Mouse (Mus musculus): ENCODE results near the gene Ssc4d. TPM values are rescaled to one million over a fixed set of nuclear protein-coding genes. Genes with fewer than 3 reads are reported as not detected.

Gene Ssc4d
- total and polyA plus RNA-seq, 2 experiments from 2014 or later: 4.0 to 7.0 TPM

DNA sequence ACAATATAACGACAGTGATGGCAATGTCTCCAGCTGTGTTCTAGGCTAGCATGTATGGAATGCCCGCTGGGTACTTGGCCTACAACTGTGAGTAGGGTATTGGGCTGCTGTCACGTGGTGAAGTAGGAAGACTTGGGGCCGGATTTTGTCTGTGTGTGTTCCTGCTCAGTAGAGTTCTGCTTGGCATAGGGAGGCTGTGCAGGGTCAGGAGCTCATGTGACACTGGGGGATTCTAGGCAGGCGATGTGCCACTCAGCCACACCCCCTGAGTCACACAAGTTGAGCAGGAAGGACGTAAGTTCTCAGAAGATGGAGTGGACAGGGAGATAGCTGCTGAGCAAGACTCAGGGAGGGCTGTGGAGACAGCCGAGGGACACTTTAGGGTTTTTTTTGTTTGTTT lies 33.4 kb upstream of the Ssc4d start:
- Histone ChIP-seq H3K27ac (ENCODE audit: low read depth, low read length) (no peak overlapping the region), H3K9ac (no peak overlapping the region), H3K27me3 (ENCODE audit: insufficient read depth, low read length) (no peaks in the 10 kb centered on the region), H3K4me2 (ENCODE audit: low read depth) (no peak overlapping the region), H3K36me3 (ENCODE audit: insufficient read depth) (peaks cover 23% of the 10 kb centered on the region), H3K9me3 (ENCODE audit: low read length) (no peaks in the 10 kb centered on the region), H3K4me3 (ENCODE audit: low read depth, low read length) (no peak overlapping the region), H3K4me1 (ENCODE audit: insufficient read depth) (peaks cover under 1% of the 10 kb centered on the region; the same call in 1 of the 2 replicates)
- TF ChIP-seq CTCF (IDR thresholded peaks at IDR 0.05; ENCODE audit: low read depth): no peak
- WGBS: 89% methylated on average over 7 of the region's 7 CpGs
- DNase-seq (no peak), ATAC-seq (no peak)

DNA sequence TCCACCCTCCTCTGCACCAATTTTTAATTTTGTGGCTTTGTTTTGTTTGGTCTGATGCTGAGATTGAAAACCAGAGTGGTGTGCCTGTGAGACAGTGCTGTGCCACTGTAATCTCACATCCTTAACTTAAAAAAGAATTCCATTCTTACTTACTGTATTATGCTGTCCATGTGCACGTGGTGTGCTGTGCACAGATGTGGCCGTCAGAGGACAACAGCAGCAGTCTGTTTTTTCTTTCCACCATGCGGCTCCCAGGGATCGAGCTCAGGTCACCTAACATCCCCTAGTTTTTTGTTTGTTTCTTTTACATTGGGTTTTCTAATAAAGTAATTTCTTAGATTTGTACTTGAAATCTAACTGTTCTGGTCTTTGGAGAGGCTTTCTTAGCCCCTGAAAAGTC lies 30.2 kb upstream of the Ssc4d start:
- DNase-seq (no peak), ATAC-seq (no peak)
- WGBS: 82% methylated on average over 4 of the region's 4 CpGs
- H3K27ac ChIP-seq (ENCODE audit: low read depth, low read length): no peak overlapping the region
- H3K27me3 ChIP-seq (ENCODE audit: insufficient read depth, low read length): no peaks in the 10 kb centered on the region
- H3K4me1 ChIP-seq (ENCODE audit: insufficient read depth): peaks cover 3% of the 10 kb centered on the region; the same call in 1 of the 2 replicates
- no peak overlapping the region for H3K4me2 ChIP-seq (ENCODE audit: low read depth)
- no peak for TF ChIP-seq CTCF (IDR thresholded peaks at IDR 0.05; ENCODE audit: low read depth)
- no peak overlapping the region for H3K9ac ChIP-seq
- no peaks in the 10 kb centered on the region for H3K9me3 ChIP-seq (ENCODE audit: low read length)
- peaks cover 12% of the 10 kb centered on the region for H3K36me3 ChIP-seq (ENCODE audit: insufficient read depth)
- H3K4me3 ChIP-seq (ENCODE audit: low read depth, low read length): no peak overlapping the region

DNA sequence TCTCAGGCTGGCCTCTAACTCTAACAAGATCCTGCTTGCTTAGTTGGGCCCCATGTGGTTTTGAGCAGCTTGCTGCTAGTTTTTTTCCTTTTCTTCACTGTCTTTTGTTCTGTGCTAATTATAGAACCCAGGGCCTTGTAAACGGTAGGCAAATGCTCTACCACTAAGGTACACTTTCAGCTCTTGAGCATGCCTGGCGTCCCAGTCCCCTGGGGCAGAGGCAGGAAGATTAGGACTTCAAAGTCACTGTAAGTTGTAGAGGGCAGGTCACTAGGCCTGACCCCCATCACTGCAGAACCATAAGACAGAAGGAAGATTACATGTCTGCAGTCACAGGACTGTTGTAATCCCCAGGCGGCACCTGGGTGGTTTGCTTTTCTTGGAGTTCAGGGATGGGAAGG lies 28.4 kb upstream of the Ssc4d start:
- H3K9ac ChIP-seq: no peak overlapping the region
- H3K4me3 ChIP-seq (ENCODE audit: low read depth, low read length): no peak overlapping the region
- H3K27ac ChIP-seq (ENCODE audit: low read depth, low read length): no peak overlapping the region
- peaks cover 29% of the 10 kb centered on the region for H3K36me3 ChIP-seq (ENCODE audit: insufficient read depth)
- no peaks in the 10 kb centered on the region for H3K9me3 ChIP-seq (ENCODE audit: low read length)
- H3K4me2 ChIP-seq (ENCODE audit: low read depth): no peak overlapping the region
- ATAC-seq: no peak
- DNase-seq: no peak
- WGBS: 23% methylated on average over 3 of the region's 3 CpGs
- peaks cover 3% of the 10 kb centered on the region; the same call in 1 of the 2 replicates for H3K4me1 ChIP-seq (ENCODE audit: insufficient read depth)
- no peaks in the 10 kb centered on the region for H3K27me3 ChIP-seq (ENCODE audit: insufficient read depth, low read length)
- TF ChIP-seq CTCF (IDR thresholded peaks at IDR 0.05; ENCODE audit: low read depth): no peak

DNA sequence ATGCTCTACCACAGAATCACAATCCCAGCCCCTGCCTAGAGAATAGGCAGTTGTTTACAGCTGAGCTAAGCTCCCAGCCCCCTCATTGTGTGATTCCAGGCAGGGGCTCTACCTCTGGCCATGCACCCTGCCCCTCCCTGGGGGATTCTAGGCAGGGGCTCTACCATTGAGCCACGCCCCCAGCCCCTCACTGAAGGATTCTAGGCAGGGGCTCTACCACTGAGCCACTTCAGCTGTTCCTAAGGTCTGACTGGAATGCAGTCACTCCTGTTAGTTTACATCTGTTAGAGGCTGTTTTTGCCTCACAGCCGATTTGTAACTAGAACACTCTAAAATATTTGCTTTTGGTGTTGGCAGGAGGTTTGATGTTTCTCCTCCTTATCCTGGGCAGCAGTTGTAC lies 28.0 kb upstream of the Ssc4d start:
- H3K4me1 ChIP-seq (ENCODE audit: insufficient read depth): peaks cover 3% of the 10 kb centered on the region; the same call in 1 of the 2 replicates
- DNase-seq (no peak), ATAC-seq (no peak)
- H3K27me3 ChIP-seq (ENCODE audit: insufficient read depth, low read length): no peaks in the 10 kb centered on the region
- H3K4me2 ChIP-seq (ENCODE audit: low read depth): no peak overlapping the region
- H3K4me3 ChIP-seq (ENCODE audit: low read depth, low read length): no peak overlapping the region
- H3K9me3 ChIP-seq (ENCODE audit: low read length): no peaks in the 10 kb centered on the region
- 69% methylated on average over 2 of the region's 2 CpGs for WGBS
- H3K9ac ChIP-seq: no peak overlapping the region
- no peak for TF ChIP-seq CTCF (IDR thresholded peaks at IDR 0.05; ENCODE audit: low read depth)
- peaks cover 31% of the 10 kb centered on the region for H3K36me3 ChIP-seq (ENCODE audit: insufficient read depth)
- H3K27ac ChIP-seq (ENCODE audit: low read depth, low read length): no peak overlapping the region

DNA sequence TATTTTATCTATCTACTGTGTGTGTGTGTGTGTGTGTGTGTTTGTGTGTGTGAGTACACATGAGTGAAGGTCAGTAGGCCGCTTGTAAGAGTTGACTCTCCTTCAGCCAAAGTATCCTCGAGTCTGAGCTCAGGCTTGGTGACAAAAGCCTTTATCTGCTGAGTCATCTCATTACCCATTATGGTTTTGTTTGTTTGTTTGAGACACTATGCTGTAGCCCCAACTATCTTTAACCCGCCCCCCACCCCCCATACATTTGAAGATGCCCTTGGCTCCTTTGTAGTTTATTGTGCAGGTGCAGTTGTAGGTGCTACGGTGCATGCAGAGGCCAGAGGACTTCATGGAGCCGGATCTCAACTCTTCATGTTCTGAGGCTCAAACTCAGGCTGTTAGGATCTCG lies 26.9 kb upstream of the Ssc4d start:
- TF ChIP-seq CTCF (IDR thresholded peaks at IDR 0.05; ENCODE audit: low read depth): no peak
- Histone ChIP-seq H3K27me3 (ENCODE audit: insufficient read depth, low read length) (no peaks in the 10 kb centered on the region), H3K4me2 (ENCODE audit: low read depth) (no peak overlapping the region), H3K9ac (no peak overlapping the region), H3K9me3 (ENCODE audit: low read length) (no peaks in the 10 kb centered on the region), H3K4me1 (ENCODE audit: insufficient read depth) (peaks cover 3% of the 10 kb centered on the region; the same call in 1 of the 2 replicates), H3K4me3 (ENCODE audit: low read depth, low read length) (no peak overlapping the region), H3K27ac (ENCODE audit: low read depth, low read length) (no peak overlapping the region), H3K36me3 (ENCODE audit: insufficient read depth) (peaks cover 39% of the 10 kb centered on the region)
- 94% methylated on average over 6 of the region's 6 CpGs for WGBS
- no peak for ATAC-seq
- DNase-seq: no peak

DNA sequence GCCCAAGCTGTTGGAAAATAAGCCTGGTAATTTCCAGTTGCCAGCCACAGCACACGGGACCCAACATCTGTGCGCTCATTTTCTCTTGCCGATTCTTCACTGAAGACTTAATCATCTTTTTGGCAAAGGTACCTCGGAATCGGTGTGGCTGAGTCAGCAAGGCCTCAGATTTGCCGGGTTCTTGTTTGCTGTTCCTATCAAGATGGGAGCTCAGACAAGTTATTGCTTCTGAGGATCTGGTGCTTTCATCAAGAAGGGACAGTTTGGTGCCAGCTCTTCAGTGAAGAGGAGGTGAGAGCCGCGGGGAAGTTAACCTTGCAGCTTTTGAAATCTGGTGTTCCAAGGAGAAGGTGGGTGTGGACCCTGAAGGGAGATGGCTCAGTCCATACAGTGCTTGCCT lies 21.8 kb upstream of the Ssc4d start:
- Histone ChIP-seq H3K9me3 (ENCODE audit: low read length) (no peaks in the 10 kb centered on the region), H3K27ac (ENCODE audit: low read depth, low read length) (no peak overlapping the region), H3K4me2 (ENCODE audit: low read depth) (0 out of 2 replicates have a peak overlapping the region, but pooled peaks have one; percentile 65), H3K9ac (no peak overlapping the region), H3K36me3 (ENCODE audit: insufficient read depth) (peaks cover 29% of the 10 kb centered on the region), H3K4me1 (ENCODE audit: insufficient read depth) (0 out of 2 replicates have a peak, but pooled peaks cover 6% of the 10 kb centered on the region), H3K4me3 (ENCODE audit: low read depth, low read length) (no peak overlapping the region), H3K27me3 (ENCODE audit: insufficient read depth, low read length) (no peaks in the 10 kb centered on the region)
- 88% methylated on average over 8 of the region's 8 CpGs for WGBS
- ATAC-seq: no peak
- no peak for TF ChIP-seq CTCF (IDR thresholded peaks at IDR 0.05; ENCODE audit: low read depth)
- no peak for DNase-seq

DNA sequence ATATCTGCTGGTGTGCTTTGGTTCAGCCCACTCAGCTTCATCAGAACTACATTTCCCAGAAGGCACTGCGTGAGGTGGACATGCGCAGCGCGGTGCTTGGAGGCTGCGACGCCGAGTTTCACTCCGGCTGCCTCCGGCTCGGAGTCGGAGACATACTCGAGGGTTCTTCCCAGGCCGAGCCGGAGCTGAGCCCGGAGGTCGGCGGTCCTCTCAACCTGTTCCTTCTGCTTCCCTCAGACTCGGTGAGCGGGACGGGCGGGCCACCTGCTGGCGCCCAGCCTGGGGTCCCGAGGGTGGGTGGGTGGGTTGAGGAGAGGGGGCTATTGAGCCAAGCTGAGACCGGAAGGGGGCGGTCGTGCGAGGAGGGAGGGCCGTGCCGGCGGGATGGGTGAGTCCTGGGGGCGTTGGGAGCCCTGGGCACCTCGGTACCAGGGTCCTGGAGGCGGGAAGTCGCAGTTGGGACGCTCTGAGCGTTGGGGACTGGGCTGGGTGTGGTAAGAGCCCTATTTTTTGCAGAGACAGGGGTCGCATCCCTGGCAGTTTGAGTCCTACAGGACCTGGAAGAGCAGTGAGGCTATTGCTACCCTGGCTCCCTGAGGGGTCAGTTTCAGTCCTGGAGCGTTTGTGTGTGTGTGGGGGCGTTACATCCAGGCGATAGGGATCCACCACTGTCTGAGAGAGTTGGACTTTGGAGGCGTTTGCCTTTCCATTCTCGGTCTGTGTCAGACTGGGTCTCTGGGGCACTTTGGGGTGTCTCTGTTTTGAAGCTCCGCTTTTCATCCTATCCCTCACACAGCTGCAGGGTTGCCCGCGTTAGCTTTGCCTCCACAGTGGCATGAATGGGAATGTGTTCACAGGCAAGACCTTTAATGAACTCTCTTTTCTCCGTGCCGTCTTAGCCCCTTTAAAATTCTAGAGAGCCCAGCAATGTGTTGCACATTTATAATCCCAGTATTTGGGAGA lies 20.7 kb upstream of the Ssc4d start, which contains the start of gene Dtx2:
Gene Dtx2 (plus strand): TSS at position 76 of the 963 bp plus-strand sequence.
- TF ChIP-seq CTCF (IDR thresholded peaks at IDR 0.05; ENCODE audit: low read depth): peak; percentile 50
- peaks cover 29% of the 10 kb centered on the region for H3K36me3 ChIP-seq (ENCODE audit: insufficient read depth)
- H3K4me3 ChIP-seq (ENCODE audit: low read depth, low read length): peak within 1 kb of the TSS; percentile 77
- peak within 1 kb of the TSS; percentile 81 for H3K9ac ChIP-seq
- no peaks in the 10 kb centered on the region for H3K27me3 ChIP-seq (ENCODE audit: insufficient read depth, low read length)
- H3K4me2 ChIP-seq (ENCODE audit: low read depth): peak within 1 kb of the TSS; percentile 65
- peak; percentile 98 for ATAC-seq
- 0 out of 2 replicates have a peak, but pooled peaks cover 6% of the 10 kb centered on the region for H3K4me1 ChIP-seq (ENCODE audit: insufficient read depth)
- H3K27ac ChIP-seq (ENCODE audit: low read depth, low read length): peak within 1 kb of the TSS; percentile 91
- 1% methylated on average over 47 of the region's 47 CpGs for WGBS
- DNase-seq: peak; percentile 96
- H3K9me3 ChIP-seq (ENCODE audit: low read length): no peaks in the 10 kb centered on the region
